Mouse (Mus musculus) limb, embryonic 10.5 days (tissue): ENCODE measurements around the gene Syt7. TPM values are rescaled to one million over a fixed set of nuclear protein-coding genes. Genes with fewer than 3 reads are reported as not detected.

Experiments used
- DNase-seq: peaks from one replicate; pipeline ENCODE4 v3.0.0-alpha.2; 2017; ENCODE audit warnings: low spot score
- H3K27ac ChIP-seq: fragments of 300-500 bp; sonication (generic); 2 replicates; pipeline ENCODE4 v1.5.1; 2016; ENCODE audit warnings: mild to moderate bottlenecking
- H3K27me3 ChIP-seq: fragments of 300-500 bp; sonication (generic); 2 replicates; pipeline ENCODE4 v1.6.1; 2016; ENCODE audit warnings: low read depth, mild to moderate bottlenecking; ENCODE audit not compliant: poor library complexity, severe bottlenecking
- H3K36me3 ChIP-seq: fragments of 300-500 bp; sonication (generic); 2 replicates; pipeline ENCODE4 v1.6.1; 2016; ENCODE audit warnings: mild to moderate bottlenecking, moderate library complexity
- H3K4me1 ChIP-seq: fragments of 300-500 bp; sonication (generic); 2 replicates; pipeline ENCODE4 v1.6.1; 2016
- H3K4me3 ChIP-seq: fragments of 300-500 bp; sonication (generic); 2 replicates; pipeline ENCODE4 v1.5.1; 2016; ENCODE audit warnings: mild to moderate bottlenecking, moderate library complexity
- H3K9me3 ChIP-seq: fragments of 300-500 bp; sonication (generic); replicated peaks from 2 replicates; pipeline ENCODE4 v1.6.1; 2016; ENCODE audit warnings: mild to moderate bottlenecking
- WGBS: fragments of 180-500 bp; shearing (Covaris S2); methylation state at CpG from one replicate; pipeline ENCODE4 v1.1.7; 2016; 5-methylcytosine and 5-hydroxymethylcytosine counted together
- polyA plus RNA-seq: library from polyadenylated mRNA; unstranded; fragments of >200 nt; fragmentation: Nextera tagmentation; extraction: Ambion mirVana; gene quantifications from 2 replicates; pipeline ENCODE4 v1.2.1, GENCODE M21; 2016

The Syt7 gene
- polyA plus RNA-seq, 1 experiment from 2014 or later: 0.33 TPM

DNA sequence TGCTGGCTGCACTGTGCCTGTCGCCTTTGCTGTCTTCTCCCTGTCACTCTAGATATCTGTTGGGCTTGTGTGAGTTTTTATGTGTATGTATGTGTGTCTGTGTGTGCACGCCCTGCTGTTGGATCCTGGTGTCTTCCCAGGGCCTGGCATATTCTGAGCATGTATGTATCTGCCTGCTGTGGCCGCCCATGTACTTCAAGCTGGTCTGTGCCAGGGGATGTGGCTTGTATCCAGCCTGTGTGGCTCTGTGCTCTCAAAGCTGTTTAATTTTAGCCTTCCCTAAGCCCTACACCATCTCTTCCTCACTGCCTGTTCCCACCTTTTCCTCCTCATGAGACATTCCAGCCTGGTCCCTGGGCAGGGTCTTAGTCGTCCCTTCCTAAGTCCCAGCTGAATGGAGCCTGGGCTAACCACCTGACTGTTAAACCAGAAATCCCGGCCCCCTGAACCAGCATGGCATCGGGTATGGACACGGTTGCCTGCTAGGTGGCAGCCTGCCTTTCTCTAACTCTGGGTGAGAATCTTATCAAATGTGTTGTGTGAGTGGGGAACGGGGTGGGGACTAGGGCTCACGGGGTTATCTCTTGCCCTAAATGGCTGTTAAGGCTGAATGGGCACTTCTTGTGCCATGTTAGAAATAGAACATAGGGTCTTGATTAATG is 45.1 kb downstream of the Syt7 start:
- peaks cover 30% of the 10 kb centered on the region for H3K4me1 ChIP-seq
- DNase-seq: no peak
- H3K27me3 ChIP-seq: peaks cover 14% of the 10 kb centered on the region
- H3K4me3 ChIP-seq: no peak overlapping the region
- H3K9me3 ChIP-seq: no peaks in the 10 kb centered on the region
- WGBS: 76% methylated on average over 9 of the region's 9 CpGs
- no peak overlapping the region for H3K27ac ChIP-seq
- H3K36me3 ChIP-seq: no peaks in the 10 kb centered on the region

DNA sequence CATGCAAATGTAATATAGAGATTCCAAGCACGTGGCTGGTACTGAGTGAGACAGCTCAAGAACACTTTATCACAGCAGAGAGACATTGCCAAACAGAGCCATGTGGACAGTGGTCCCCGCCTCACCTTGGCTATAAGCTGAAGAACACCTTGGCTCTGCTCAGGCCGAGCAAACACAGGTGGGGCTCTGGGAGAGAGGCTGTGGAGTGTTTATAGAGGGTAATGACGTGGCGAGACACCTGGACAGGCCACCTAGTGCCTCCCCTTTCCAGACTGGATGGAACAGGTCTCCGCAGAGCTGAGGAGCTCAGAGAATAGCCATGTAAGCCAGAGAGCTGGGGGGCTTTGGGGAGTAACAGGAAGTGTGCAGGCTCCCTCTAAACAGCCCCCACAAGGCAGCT is 46.0 kb downstream of the Syt7 start:
- 78% methylated on average over 6 of the region's 6 CpGs for WGBS
- H3K4me1 ChIP-seq: peaks cover 30% of the 10 kb centered on the region
- H3K36me3 ChIP-seq: no peaks in the 10 kb centered on the region

DNA sequence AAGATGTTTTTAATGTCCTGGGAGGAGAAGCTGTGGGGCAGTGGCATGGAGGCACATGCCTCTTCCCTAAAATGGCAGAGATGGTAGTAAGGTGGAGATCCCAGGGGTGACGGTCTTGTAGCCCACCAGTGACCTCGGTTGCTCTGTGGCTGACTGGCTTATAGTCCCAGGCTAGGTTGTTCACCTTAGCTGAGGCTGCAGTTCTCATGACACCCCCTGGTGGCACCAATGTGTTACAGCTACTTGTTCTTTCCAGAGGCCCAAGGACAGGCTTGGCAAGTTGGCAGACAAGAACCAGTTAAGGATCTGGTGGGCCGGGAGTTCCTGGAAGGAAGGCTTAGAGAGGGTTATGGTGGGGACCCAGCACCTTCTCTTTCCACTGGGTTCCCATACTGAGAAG is 47.0 kb downstream of the Syt7 start:
- no peaks in the 10 kb centered on the region for H3K36me3 ChIP-seq
- no peaks in the 10 kb centered on the region for H3K9me3 ChIP-seq
- peaks cover 21% of the 10 kb centered on the region for H3K4me1 ChIP-seq
- DNase-seq: peak; percentile 69
- H3K4me3 ChIP-seq: no peak overlapping the region
- peaks cover 11% of the 10 kb centered on the region for H3K27me3 ChIP-seq
- 43% methylated on average over 3 of the region's 3 CpGs for WGBS
- no peak overlapping the region for H3K27ac ChIP-seq

More for the DNA sequence above, 46.0 kb downstream of the Syt7 start:
- peaks cover 14% of the 10 kb centered on the region for H3K27me3 ChIP-seq
- no peak overlapping the region for H3K27ac ChIP-seq
- no peak for DNase-seq
- no peak overlapping the region for H3K4me3 ChIP-seq
- H3K9me3 ChIP-seq: no peaks in the 10 kb centered on the region

DNA sequence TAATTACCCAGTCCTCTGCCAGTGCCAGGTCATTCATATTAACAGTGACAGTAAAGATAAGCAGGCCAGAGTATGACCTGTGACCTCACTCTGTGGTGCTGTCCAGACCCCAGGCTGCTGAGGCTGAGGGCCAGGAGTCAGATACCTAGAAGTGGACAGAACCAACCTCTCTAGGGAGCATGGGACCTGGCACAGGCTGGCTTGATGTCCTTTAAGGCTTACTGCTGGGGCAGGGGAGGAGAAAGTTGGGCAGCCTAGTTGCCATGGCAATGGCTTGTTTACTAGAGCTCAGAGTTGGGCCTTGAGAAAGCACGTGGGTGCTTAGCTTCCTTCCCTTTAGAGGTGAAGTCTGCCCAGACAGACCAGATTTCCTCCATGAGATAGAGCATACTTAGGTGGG is 47.8 kb downstream of the Syt7 start:
- H3K9me3 ChIP-seq: no peaks in the 10 kb centered on the region
- WGBS: 48% methylated on average over 1 of the region's 1 CpGs

DNA sequence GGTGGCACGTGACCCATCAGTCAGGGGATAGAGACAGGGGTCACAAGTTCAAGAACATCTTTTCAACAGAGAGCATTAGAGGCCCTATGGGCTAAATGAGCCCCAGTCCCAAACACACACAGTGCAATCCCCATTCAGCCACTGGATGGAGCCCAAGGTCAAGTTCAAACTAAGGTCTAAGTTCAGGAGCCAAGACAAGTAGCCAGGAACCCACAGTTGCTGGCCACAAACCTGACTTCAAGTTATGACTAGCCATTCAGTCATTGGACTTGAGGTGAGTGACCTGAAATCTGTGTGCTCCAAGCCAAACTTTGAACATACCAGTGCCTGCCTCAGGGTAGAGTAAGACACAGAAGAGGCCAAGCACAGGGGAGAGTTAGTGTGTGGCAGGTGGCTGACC is 48.6 kb downstream of the Syt7 start:
- DNase-seq: no peak
- peaks cover 11% of the 10 kb centered on the region for H3K27me3 ChIP-seq
- no peaks in the 10 kb centered on the region for H3K36me3 ChIP-seq
- H3K27ac ChIP-seq: no peak overlapping the region
- peaks cover 13% of the 10 kb centered on the region for H3K4me1 ChIP-seq
- H3K9me3 ChIP-seq: no peaks in the 10 kb centered on the region
- WGBS: 74% methylated on average over 1 of the region's 1 CpGs
- no peak overlapping the region for H3K4me3 ChIP-seq

More for the DNA sequence above, 47.8 kb downstream of the Syt7 start:
- Histone ChIP-seq H3K4me1 (peaks cover 15% of the 10 kb centered on the region), H3K27ac (no peak overlapping the region), H3K36me3 (no peaks in the 10 kb centered on the region), H3K27me3 (peaks cover 11% of the 10 kb centered on the region), H3K4me3 (no peak overlapping the region)
- DNase-seq: no peak

DNA sequence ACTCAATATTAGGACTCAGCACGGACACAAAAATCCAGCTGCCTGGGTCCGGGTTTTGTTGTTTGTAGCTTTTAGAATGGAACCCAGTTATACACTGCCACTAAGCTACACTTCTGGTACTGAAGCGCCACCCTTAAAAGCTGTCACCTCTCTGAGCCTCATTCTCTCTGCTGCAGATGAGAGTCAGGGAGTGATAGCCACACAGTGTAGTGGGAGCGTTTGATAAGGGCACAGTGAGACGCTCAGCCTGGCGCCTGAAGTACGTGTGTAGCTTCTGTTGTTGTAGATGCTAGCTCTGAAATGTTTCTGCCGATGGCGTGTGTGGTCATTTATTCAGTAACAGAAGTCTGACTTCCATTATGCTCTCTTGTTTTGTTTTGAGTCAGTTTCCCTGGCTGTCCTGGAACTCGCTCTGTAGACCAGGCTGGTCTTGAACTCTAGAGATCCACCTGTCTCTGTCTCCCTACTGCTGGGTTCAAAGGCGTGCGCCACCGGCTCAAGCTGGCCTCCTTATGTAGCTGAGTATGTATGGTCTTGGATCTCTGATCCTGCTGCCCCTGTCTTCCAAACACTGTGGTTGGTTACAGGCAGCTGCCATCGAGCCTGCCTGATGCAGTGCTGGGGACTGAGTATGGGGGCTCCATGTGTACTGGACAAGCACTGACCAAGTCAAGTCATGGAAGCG is 55.9 kb downstream of the Syt7 start:
- 89% methylated on average over 15 of the region's 15 CpGs for WGBS
- no peak for DNase-seq

DNA sequence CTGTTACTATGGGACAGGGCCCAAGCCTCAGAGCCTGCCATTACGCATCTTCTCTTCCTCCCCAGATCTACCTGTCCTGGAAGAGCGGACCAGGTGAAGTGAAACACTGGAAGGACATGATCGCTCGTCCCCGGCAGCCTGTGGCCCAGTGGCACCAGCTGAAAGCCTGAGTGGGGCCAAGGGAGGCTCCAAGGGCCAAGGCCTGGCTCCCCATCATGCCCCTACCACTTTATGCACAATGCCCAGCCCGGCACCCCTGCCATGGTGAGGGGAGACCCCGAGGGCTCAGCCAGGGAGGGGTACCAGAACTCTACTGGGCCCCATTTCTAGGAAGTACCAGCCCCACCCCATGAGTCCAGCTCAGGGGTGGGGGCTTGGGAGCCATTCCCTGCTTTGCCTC is 59.4 kb downstream of the Syt7 start:
- Histone ChIP-seq H3K36me3 (no peaks in the 10 kb centered on the region), H3K27ac (no peak overlapping the region), H3K9me3 (no peaks in the 10 kb centered on the region), H3K27me3 (peaks cover 22% of the 10 kb centered on the region), H3K4me3 (no peak overlapping the region), H3K4me1 (no peaks in the 10 kb centered on the region)
- WGBS: 87% methylated on average over 7 of the region's 7 CpGs
- no peak for DNase-seq

More for the DNA sequence above, 55.9 kb downstream of the Syt7 start:
- Histone ChIP-seq H3K4me3 (no peak overlapping the region), H3K9me3 (no peaks in the 10 kb centered on the region), H3K27ac (no peak overlapping the region), H3K27me3 (no peaks in the 10 kb centered on the region), H3K36me3 (no peaks in the 10 kb centered on the region), H3K4me1 (no peaks in the 10 kb centered on the region)

DNA sequence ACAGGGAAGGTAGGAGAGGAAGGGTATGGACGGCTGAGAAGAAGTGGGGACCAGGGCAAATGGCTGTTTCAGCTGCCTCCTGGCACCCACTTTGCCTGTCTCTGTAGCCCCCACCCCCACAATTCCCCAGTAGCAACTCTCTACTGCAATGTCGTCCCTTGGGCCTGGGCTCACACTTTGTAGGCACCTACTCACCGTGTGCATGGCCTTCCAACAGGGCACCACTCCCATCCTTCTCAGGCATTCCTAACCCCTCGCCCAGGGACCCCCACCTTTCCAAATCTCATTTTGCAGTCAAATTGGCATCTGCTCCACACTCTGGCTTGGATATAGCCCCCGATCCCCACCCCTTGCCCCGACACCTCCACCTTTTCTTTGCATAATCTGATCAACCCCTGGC is 60.3 kb downstream of the Syt7 start:
- H3K27me3 ChIP-seq: peaks cover 31% of the 10 kb centered on the region
- no peak overlapping the region for H3K27ac ChIP-seq
- DNase-seq: no peak
- no peak overlapping the region for H3K4me3 ChIP-seq
- WGBS: 56% methylated on average over 6 of the region's 6 CpGs
- H3K9me3 ChIP-seq: no peaks in the 10 kb centered on the region
- no peaks in the 10 kb centered on the region for H3K36me3 ChIP-seq
- H3K4me1 ChIP-seq: no peaks in the 10 kb centered on the region

DNA sequence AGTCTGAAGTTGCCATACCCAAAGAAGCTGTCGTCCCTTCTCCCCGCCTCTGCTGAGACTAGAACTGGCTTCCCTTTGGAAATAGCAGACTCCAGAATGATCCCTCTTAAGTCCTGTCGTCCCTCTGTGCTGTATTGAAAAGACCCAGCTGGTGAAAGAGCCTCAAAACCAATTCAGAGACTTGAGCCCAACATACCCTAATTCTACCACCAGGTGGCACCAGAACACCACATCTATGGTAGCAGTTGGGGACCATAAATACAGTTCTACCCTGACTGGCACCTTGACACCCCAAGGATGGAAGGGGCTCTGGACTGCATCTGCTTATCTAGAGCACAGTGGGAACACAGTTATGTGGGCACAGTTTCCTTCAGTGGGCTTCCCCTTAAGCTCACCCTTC is 60.8 kb downstream of the Syt7 start:
- Histone ChIP-seq H3K4me3 (no peak overlapping the region), H3K9me3 (no peaks in the 10 kb centered on the region), H3K36me3 (no peaks in the 10 kb centered on the region), H3K4me1 (no peaks in the 10 kb centered on the region), H3K27ac (no peak overlapping the region), H3K27me3 (peaks cover 37% of the 10 kb centered on the region)
- DNase-seq: peak; percentile 79
- WGBS: 2% methylated on average over 3 of the region's 3 CpGs

DNA sequence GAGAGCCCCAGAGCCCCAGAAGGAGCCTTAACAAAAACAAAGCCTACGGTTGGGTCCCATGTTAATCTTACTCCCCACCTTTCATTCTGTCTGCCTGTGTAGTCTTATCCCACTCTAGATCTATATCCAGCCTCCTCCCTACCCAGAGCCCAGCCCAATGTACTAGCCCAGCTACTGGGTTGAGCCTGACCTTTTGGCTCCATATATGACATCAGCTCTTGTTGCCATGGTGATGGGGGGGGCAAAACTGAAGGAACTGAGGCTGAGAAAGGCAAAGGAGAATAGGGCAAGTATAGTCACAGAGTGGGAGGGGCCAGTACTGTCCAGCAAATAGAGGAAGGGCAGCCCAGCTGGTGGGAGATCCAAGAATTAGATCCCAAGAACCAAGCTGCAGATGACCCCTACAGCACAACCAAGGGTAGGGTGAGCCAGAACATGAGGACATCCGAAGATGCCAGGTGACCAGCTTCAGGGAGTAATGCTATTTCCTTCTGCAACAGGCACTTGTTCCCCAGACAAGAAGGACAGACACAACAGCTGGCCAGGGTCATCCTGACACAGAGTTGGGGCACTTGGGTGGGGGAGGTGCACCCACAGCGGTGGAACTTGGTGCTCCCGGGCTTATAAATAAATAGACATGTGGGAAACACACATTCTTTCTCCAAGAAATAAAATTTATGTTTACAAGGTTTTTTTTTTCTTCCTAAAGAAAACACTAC is 66.0 kb downstream of the Syt7 start:
- peaks cover 88% of the 10 kb centered on the region for H3K27me3 ChIP-seq
- DNase-seq: no peak
- H3K36me3 ChIP-seq: no peaks in the 10 kb centered on the region
- H3K4me3 ChIP-seq: no peak overlapping the region
- H3K27ac ChIP-seq: no peak overlapping the region
- no peaks in the 10 kb centered on the region for H3K9me3 ChIP-seq
- peaks cover 20% of the 10 kb centered on the region for H3K4me1 ChIP-seq
- WGBS: 68% methylated on average over 4 of the region's 4 CpGs

DNA sequence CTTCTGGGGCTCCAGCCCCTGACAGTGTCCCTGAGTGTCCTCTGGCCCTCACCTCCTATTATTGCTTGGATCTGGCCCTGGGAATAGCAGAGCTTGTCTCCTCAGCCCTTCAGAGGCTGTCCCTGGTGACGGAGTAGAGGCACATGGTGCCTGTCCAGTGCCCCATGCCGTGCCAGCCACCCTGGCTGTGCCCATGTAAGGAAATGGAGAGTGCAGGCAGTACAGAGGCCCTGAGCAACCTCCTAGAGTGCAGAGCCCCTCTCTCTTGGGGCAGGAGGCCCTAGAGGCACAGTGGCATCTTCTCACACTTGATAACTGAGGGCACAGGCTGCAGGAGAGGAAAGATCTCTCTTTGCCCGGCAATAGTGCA is 66.5 kb downstream of the Syt7 start:
- 72% methylated on average over 3 of the region's 3 CpGs for WGBS
- Histone ChIP-seq H3K4me3 (no peak overlapping the region), H3K27me3 (peaks cover 94% of the 10 kb centered on the region), H3K9me3 (no peaks in the 10 kb centered on the region), H3K27ac (no peak overlapping the region), H3K36me3 (no peaks in the 10 kb centered on the region), H3K4me1 (peaks cover 20% of the 10 kb centered on the region)
- no peak for DNase-seq

DNA sequence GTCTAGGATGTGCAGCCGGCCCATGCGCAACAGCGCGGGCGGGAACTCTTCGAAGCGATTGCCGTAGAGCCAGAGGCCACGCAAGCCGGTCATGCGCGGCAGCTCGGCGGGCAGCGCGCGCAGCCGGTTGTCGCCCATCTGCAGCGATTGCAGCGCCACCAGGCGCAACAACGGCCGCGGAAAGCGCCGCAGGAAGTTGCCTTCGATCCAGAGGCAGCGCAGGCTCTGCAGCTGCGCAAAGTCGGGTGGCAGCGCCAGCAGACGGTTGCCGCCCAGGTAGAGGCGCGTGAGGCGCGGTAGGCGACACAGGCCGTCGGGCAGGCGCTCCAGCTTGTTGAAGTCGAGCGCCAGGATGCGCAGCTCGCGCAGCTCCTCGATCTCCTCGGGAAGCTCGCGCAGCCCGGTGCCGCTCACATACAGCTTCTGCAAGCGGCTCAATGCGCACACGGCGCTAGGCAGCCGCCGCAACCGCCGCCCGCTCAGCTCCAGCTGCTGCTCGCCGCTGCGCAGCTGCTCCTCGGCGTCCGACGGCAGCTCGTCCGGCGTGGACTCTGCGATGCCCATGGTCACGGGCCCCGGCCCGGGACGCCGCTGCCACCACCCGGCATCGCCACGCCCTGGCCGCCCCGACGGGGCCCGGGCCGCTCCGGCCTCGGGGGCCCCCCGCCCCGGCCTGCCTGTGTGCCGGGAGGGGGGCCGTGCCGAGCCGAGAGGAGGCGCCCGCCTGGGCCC is 68.0 kb downstream of the Syt7 start, which contains the start of gene Lrrc10b:
Gene Lrrc10b (minus strand): TSS at position 722 of the 732 bp plus-strand sequence.
- DNase-seq: peak; percentile 80
- peak within 1 kb of the TSS; percentile 61 for H3K4me3 ChIP-seq
- peak within 1 kb of the TSS; percentile 63 for H3K27ac ChIP-seq
- H3K4me1 ChIP-seq: peaks cover 20% of the 10 kb centered on the region
- H3K36me3 ChIP-seq: no peaks in the 10 kb centered on the region
- H3K9me3 ChIP-seq: no peaks in the 10 kb centered on the region
- H3K27me3 ChIP-seq: peaks cover 100% of the 10 kb centered on the region
- WGBS: under 1% methylated on average over 96 of the region's 96 CpGs

DNA sequence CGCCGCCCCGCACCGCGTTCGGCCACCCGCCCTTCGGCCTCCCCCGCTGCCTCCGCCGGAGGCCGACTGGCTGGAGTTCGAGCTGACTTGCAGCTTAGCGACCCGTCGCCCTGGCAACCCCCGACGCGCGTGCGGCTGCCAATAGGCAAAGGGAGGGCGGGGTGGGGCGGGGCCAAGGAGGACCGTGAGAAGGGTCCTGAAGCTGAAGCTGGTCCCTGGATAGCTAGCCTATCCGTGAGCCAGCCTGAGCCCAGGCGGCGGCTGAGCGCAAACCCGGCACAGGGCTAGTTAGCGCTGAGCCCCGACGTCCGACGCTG is 68.6 kb downstream of the Syt7 start:
- peak overlapping the region; percentile 63 for H3K27ac ChIP-seq

More for the DNA sequence above, 68.6 kb downstream of the Syt7 start:
- H3K4me3 ChIP-seq: peak overlapping the region; percentile 61
- peak; percentile 92 for DNase-seq
- H3K4me1 ChIP-seq: peaks cover 25% of the 10 kb centered on the region
- H3K36me3 ChIP-seq: no peaks in the 10 kb centered on the region
- under 1% methylated on average over 34 of the region's 34 CpGs for WGBS
- H3K27me3 ChIP-seq: peaks cover 100% of the 10 kb centered on the region
- no peaks in the 10 kb centered on the region for H3K9me3 ChIP-seq
